Mouse (Mus musculus) E14TG2a.4 (cell line): ENCODE data around the gene Rgs10.

Experiments
- CTCF ChIP-seq: conservative IDR thresholded peaks from 2 replicates; pipeline ENCODE4 v1.5.1; 2014; ENCODE audit warnings: low read length
- POU5F1 ChIP-seq: IDR thresholded peaks from 2 replicates; pipeline ENCODE4 v1.6.1; 2014; ENCODE audit warnings: low read length, borderline replicate concordance

GRCm38 (mm10) chr7:128461285-128462215, 43.0 kb upstream of the Rgs10 start, which contains the start of gene Tial1:
- no peak for TF ChIP-seq CTCF
- TF ChIP-seq POU5F1: no peak
